Mouse (Mus musculus) heart, adult 2 months (tissue): ENCODE results near the gene Rnf130.

Experiments
- CTCF ChIP-seq: fragments of 200-600 bp; IDR thresholded peaks from 2 replicates; pipeline ENCODE4 v1.8.1; 2022; ENCODE audit warnings: antibody characterized with exemption, mild to moderate bottlenecking, moderate library complexity
- EP300 ChIP-seq: fragments of 200-500 bp; IDR thresholded peaks from 2 replicates; pipeline ENCODE4 v1.6.1; 2011; ENCODE audit warnings: low read depth, low read length, control low read depth; ENCODE audit not compliant: insufficient read depth
- POLR2A ChIP-seq: fragments of 200-500 bp; IDR thresholded peaks from 2 replicates; pipeline ENCODE4 v1.6.1; 2011; ENCODE audit warnings: mild to moderate bottlenecking, low read depth, low read length, control low read depth; ENCODE audit not compliant: insufficient read depth

GRCm38 (mm10) chr11:50058277-50058676 is 33.1 kb downstream of the Rnf130 start:
- TF ChIP-seq CTCF (no peak), POLR2A (no peak), EP300 (no peak)
